Mouse (Mus musculus): Measurements from ENCODE around the gene 3110040M04Rik.
"Not testable (repeated sequence)": the region's sequence is repeated elsewhere in the genome, so short reads cannot be mapped to it uniquely, and the experiment has no call there.

Gene 3110040M04Rik

DNA sequence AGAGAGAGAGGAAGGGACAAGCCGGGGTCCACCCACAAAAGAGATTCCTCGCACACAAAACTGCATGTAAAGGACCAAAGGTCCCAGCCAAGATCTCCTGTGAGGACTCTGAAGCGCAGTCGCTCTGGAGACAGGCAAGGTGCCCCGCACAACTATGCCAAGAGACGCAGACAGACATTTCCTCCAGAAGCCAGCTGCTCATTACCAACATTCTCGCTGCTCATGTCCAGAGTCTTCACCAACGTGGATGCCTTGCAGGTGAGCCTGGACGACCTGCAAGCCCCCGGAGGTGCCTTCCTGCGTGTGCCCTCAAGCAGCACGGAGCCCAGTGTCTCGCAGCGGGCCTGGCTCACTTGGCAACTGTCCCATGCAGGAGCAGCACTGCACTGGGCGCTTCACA, 11.2 kb upstream of the 3110040M04Rik start:
- DNase-seq: not testable (repeated sequence)

DNA sequence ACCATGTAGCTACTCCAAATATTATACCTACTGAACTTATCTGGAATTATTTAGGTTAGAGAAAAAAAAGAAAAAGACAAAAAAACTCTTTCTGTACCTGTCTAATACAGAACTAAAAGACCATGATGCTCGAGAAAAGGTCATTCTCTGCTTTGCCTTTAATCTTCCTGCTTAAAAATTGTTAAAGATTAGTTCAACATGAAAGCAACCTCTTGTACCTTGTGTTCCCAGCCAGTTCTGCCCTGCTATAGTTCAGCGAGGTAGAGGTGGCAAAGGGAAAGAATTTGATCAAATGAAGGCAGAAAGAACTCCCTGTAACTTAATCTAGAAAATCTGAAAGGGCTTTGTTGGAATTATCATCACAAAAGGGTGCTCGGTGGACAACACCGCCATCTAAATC, 7.9 kb upstream of the 3110040M04Rik start:
- DNase-seq: not testable (repeated sequence)

- DNase-seq: not testable (repeated sequence)
Observed at GRCm38 (mm10) chr1:151196690-151197089, 7.2 kb upstream of the 3110040M04Rik start.

DNA sequence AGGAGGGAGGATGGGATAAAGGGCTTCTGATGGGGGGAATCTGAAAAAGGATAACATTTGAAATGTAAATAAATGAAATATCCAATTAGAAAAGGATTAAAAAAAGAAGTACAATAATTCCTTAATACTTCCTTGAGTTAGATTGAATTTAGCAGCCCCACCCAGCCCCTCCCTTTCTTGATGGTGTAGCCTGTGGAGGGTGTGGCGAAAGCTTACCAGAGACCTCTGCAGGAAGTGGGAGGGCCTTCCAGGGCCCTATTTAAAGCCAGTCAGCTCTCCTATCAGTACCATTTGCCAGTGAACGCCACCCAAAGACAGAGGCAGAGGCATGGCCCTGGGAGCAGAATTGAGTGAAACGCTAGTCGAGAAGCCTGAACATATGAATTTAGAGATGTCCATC, 5.8 kb upstream of the 3110040M04Rik start, which contains the start of gene Gm47995:
Gene Gm47995 (plus strand): TSS at position 329 of the 400 bp plus-strand sequence.
- not testable (repeated sequence) for DNase-seq

- DNase-seq: not testable (repeated sequence)
Observed at GRCm38 (mm10) chr1:151200620-151201019, 3.3 kb upstream of the 3110040M04Rik start.

DNA sequence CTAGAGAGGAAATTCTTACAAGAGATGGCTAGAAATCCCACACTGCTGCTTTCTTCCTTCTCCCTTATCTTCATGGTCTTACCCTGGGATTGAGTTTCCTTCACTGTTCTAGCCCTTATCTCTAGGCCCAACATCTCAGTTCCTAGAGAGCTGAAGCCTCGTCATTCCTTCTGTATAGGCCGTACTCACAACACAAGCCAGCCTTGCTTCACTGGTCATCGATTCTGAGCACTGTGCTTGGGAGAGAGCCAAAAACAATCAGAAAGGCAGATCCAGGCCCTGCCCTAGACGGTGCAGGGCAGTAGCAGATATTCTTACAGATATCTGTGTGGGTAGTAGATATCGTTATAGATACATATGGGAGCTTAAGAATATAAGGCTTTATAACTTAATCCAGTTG, 1.1 kb upstream of the 3110040M04Rik start:
- not testable (repeated sequence) for DNase-seq

GRCm38 (mm10) chr1:151208493-151208892, 4.6 kb downstream of the 3110040M04Rik start:
- not testable (repeated sequence) for DNase-seq

DNA sequence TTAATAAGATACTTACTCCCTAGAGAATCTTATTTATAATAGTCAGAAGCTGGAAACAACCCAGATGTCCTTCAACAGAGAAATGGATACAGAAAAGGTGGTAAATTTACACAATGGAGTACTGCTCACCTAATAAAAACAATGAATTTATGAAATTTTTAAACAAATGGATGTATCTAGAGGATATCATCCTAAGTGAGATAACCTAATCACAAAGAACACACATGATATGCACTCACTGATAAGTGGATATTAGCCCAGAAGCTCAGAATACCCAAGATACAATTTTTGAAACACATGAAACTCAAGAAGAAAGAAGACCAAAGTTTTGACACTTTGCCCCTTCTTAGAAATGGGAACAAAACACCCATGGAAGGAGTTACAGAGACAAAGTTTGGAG, 5.0 kb downstream of the 3110040M04Rik start:
- not testable (repeated sequence) for DNase-seq

GRCm38 (mm10) chr1:151209824-151210355, 6.0 kb downstream of the 3110040M04Rik start, which contains the start of gene Gm47996:
Gene Gm47996 (plus strand): TSS chr1:151210131.
- DNase-seq: peak in 1 of 2 experiments; percentile 6

DNA sequence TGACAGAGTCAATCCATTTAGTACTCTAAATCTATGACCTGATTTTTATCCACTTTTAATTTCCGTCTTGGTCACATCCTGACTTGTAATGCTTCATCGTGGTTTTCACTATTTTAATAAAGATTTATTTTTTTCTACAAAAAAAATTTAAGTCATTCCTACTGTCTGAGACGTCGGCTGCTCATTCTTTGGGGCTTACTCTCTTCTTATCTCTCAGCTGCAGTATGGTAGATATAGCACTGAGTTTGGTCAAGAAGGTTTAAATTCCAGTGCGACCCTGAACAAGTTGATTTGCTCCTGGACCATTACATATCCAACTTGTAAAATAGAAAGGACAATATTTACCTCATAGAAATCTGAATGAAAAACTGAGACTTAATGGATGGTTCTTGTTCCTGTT, 7.7 kb downstream of the 3110040M04Rik start:
- DNase-seq: not testable (repeated sequence)

DNA sequence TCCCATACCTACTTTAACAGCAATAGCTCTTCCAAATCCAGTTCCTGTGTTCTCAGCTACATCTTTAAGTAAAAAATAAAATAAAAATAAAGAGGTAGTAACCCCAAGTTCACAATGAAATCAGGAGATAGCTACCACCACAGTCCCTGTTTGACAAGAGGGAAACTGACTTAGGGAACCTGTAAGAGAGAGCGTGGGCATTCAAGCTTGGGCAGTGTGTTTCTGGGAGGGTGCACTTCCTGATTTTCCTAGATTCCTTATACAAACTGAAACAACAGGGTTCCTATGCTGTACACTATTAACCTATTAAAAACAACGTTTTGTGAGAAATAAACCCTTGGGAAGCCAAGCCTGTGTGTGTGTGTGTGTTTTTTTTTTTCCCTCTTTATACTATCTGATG, 10.9 kb downstream of the 3110040M04Rik start:
- no peak for DNase-seq

- DNase-seq: no peak
Observed at GRCm38 (mm10) chr1:151215985-151216384, 12.1 kb downstream of the 3110040M04Rik start.

- DNase-seq: no peak
Observed at GRCm38 (mm10) chr1:151216417-151216816, 12.5 kb downstream of the 3110040M04Rik start.

GRCm38 (mm10) chr1:151219045-151219444, 15.1 kb downstream of the 3110040M04Rik start:
- no peak for DNase-seq

DNA sequence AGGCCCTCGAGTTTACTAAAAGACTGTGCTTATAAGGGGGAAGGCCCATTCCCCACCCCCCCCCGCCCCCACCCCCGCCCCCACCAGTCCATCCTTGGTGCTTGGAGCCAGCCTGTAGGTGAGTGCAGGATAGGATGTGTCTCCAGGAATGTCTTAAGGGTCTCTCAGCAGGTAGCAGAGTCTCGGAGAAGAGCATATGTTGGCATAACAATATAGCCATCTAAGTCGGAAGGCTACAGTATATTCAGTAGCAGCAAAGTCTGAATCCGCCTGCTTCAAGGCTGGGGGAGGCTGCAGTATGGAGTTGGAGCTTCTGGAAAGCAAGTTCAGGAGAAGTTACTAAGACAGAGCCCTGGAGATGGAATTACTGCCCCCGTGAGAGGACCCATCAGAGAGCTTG, 16.2 kb downstream of the 3110040M04Rik start:
- no peak for DNase-seq

- no peak for DNase-seq
Observed at GRCm38 (mm10) chr1:151222561-151223267, 18.8 kb downstream of the 3110040M04Rik start.

- DNase-seq: no peak
Observed at GRCm38 (mm10) chr1:151223377-151223776, 19.5 kb downstream of the 3110040M04Rik start.

GRCm38 (mm10) chr1:151224536-151224935, 20.6 kb downstream of the 3110040M04Rik start:
- no peak for DNase-seq

DNA sequence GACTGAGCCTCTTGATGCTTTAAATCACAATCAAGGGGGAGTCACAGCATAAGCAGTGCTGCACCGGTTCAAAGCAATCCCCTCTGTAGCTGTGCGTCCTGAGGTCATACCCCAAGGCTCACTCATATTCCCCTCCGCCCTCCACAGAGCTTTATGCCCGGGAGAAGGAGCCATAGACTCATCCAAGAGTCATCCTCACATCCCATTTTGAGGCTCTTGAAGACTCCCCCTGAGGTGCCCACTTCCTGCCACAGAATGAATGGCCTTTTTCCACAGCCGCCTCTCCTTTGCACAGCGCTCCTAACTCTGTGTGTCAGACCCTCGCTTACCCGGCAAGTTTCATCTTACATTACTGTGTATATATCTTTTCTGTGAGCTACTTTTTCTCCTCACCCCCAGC, 23.6 kb downstream of the 3110040M04Rik start:
- no peak for DNase-seq

GRCm38 (mm10) chr1:151228320-151228989, 24.5 kb downstream of the 3110040M04Rik start:
- DNase-seq: no peak

GRCm38 (mm10) chr1:151232346-151232745, 28.4 kb downstream of the 3110040M04Rik start:
- no peak for DNase-seq

GRCm38 (mm10) chr1:151233756-151234155, 29.8 kb downstream of the 3110040M04Rik start:
- DNase-seq: no peak

DNA sequence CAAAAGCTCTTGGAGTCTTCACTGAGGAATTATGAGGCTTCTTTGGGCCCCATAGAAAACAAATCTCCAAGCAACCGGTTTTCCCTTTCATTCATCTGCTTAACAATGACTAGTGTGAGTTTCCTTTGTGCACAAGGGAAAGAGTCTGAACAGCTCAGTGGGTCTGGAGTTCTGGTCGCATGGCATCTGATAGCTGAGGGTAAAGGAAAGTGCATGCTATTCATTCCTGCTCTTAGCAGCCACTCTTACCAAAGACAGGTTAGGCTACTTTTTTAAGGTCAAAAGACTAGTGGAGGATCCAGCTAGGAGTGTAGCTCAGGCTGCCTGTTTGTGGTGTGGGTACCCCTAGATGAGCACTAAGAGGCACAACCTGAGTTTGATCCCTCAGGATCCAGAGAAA, 31.7 kb downstream of the 3110040M04Rik start:
- no peak for DNase-seq

Data from spleen, adult 18-20 months (tissue).